Mouse (Mus musculus): Measurements from ENCODE around the gene Gan. TPM values are rescaled to one million over a fixed set of nuclear protein-coding genes. Genes with fewer than 3 reads are reported as not detected.

The Gan gene
- polyA plus RNA-seq, 1 experiment from 2014 or later = 0.60 TPM

GRCm38 (mm10) chr8:117209150-117209549 lies 51.2 kb downstream of the Gan start:
- no peaks in the 10 kb centered on the region for H3K4me1 ChIP-seq (ENCODE audit: insufficient read depth)
- DNase-seq (peak; percentile 31), ATAC-seq (no peak)
- H3K9ac ChIP-seq (replicated peaks) = no peak overlapping the region
- H3K4me2 ChIP-seq (ENCODE audit: low read depth, low read length) = no peak overlapping the region
- H3K4me3 ChIP-seq (ENCODE audit: low read depth, low read length) = no peak overlapping the region
- no peak for TF ChIP-seq CTCF (IDR thresholded peaks at IDR 0.05; ENCODE audit: low read depth)
- TF ChIP-seq EP300 (IDR thresholded peaks at IDR 0.05; ENCODE audit: low read depth) = no peak
- H3K27ac ChIP-seq (ENCODE audit: low read depth) = no peak overlapping the region
- peaks cover 8% of the 10 kb centered on the region for H3K36me3 ChIP-seq (replicated peaks; ENCODE audit: insufficient read depth, low read length)
- 53% methylated on average over 12 of the region's 12 CpGs for WGBS (ENCODE audit: insufficient replicate concordance)
- H3K9me3 ChIP-seq (ENCODE audit: low read length) = no peaks in the 10 kb centered on the region
- no peaks in the 10 kb centered on the region for H3K27me3 ChIP-seq (ENCODE audit: insufficient read depth, low read length)

GRCm38 (mm10) chr8:117212100-117212499 lies 54.2 kb downstream of the Gan start:
- Histone ChIP-seq H3K9ac (replicated peaks) (no peak overlapping the region), H3K9me3 (ENCODE audit: low read length) (no peaks in the 10 kb centered on the region), H3K4me1 (ENCODE audit: insufficient read depth) (no peaks in the 10 kb centered on the region), H3K36me3 (replicated peaks; ENCODE audit: insufficient read depth, low read length) (peaks cover 4% of the 10 kb centered on the region; the same call in 1 of the 2 replicates), H3K4me3 (ENCODE audit: low read depth, low read length) (no peak overlapping the region), H3K27ac (ENCODE audit: low read depth) (no peak overlapping the region), H3K27me3 (ENCODE audit: insufficient read depth, low read length) (no peaks in the 10 kb centered on the region), H3K4me2 (ENCODE audit: low read depth, low read length) (no peak overlapping the region)
- 83% methylated on average over 11 of the region's 11 CpGs for WGBS (ENCODE audit: insufficient replicate concordance)
- no peak for DNase-seq
- no peak for TF ChIP-seq CTCF (IDR thresholded peaks at IDR 0.05; ENCODE audit: low read depth)
- no peak for ATAC-seq

- H3K36me3 ChIP-seq (replicated peaks; ENCODE audit: insufficient read depth, low read length) = peaks cover 2% of the 10 kb centered on the region; the same call in 1 of the 2 replicates
- H3K4me3 ChIP-seq (ENCODE audit: low read depth, low read length) = no peak overlapping the region
- WGBS (ENCODE audit: insufficient replicate concordance) = 80% methylated on average over 2 of the region's 2 CpGs
- H3K4me2 ChIP-seq (ENCODE audit: low read depth, low read length) = no peak overlapping the region
- TF ChIP-seq CTCF (IDR thresholded peaks at IDR 0.05; ENCODE audit: low read depth) = no peak
- no peak for TF ChIP-seq EP300 (IDR thresholded peaks at IDR 0.05; ENCODE audit: low read depth)
- H3K9me3 ChIP-seq (ENCODE audit: low read length) = no peaks in the 10 kb centered on the region
- H3K4me1 ChIP-seq (ENCODE audit: insufficient read depth) = no peaks in the 10 kb centered on the region
- no peak overlapping the region for H3K27ac ChIP-seq (ENCODE audit: low read depth)
- no peaks in the 10 kb centered on the region for H3K27me3 ChIP-seq (ENCODE audit: insufficient read depth, low read length)
- DNase-seq (no peak), ATAC-seq (no peak)
- no peak overlapping the region for H3K9ac ChIP-seq (replicated peaks)
Measured at GRCm38 (mm10) chr8:117217724-117218123, 59.8 kb downstream of the Gan start.

GRCm38 (mm10) chr8:117222396-117222795 lies 64.5 kb downstream of the Gan start:
- H3K36me3 ChIP-seq (replicated peaks; ENCODE audit: insufficient read depth, low read length) = no peaks in the 10 kb centered on the region
- DNase-seq = no peak
- no peak for ATAC-seq
- no peaks in the 10 kb centered on the region for H3K27me3 ChIP-seq (ENCODE audit: insufficient read depth, low read length)
- no peak overlapping the region for H3K9ac ChIP-seq (replicated peaks)
- no peaks in the 10 kb centered on the region for H3K9me3 ChIP-seq (ENCODE audit: low read length)
- no peak overlapping the region for H3K4me2 ChIP-seq (ENCODE audit: low read depth, low read length)
- WGBS (ENCODE audit: insufficient replicate concordance) = 80% methylated on average over 6 of the region's 6 CpGs
- H3K4me3 ChIP-seq (ENCODE audit: low read depth, low read length) = no peak overlapping the region
- H3K4me1 ChIP-seq (ENCODE audit: insufficient read depth) = 0 out of 2 replicates have a peak, but pooled peaks cover 3% of the 10 kb centered on the region
- H3K27ac ChIP-seq (ENCODE audit: low read depth) = no peak overlapping the region
- no peak for TF ChIP-seq EP300 (IDR thresholded peaks at IDR 0.05; ENCODE audit: low read depth)
- no peak for TF ChIP-seq CTCF (IDR thresholded peaks at IDR 0.05; ENCODE audit: low read depth)

- H3K27ac ChIP-seq (ENCODE audit: low read depth) = peak overlapping the region; percentile 41; the same call in 1 of the 2 replicates
- WGBS (ENCODE audit: insufficient replicate concordance) = 6% methylated on average over 9 of the region's 9 CpGs
- H3K4me1 ChIP-seq (ENCODE audit: insufficient read depth) = 0 out of 2 replicates have a peak, but pooled peaks cover 3% of the 10 kb centered on the region
- no peaks in the 10 kb centered on the region for H3K9me3 ChIP-seq (ENCODE audit: low read length)
- H3K9ac ChIP-seq (replicated peaks) = peak overlapping the region; percentile 56
- ATAC-seq (peak; percentile 96), DNase-seq (peak; percentile 91)
- H3K4me3 ChIP-seq (ENCODE audit: low read depth, low read length) = peak overlapping the region; percentile 36
- peak overlapping the region; percentile 70 for H3K4me2 ChIP-seq (ENCODE audit: low read depth, low read length)
- H3K27me3 ChIP-seq (ENCODE audit: insufficient read depth, low read length) = no peaks in the 10 kb centered on the region
- TF ChIP-seq CTCF (IDR thresholded peaks at IDR 0.05; ENCODE audit: low read depth) = peak; percentile 98
- TF ChIP-seq EP300 (IDR thresholded peaks at IDR 0.05; ENCODE audit: low read depth) = peak; percentile 64; the same call in 1 of the 2 replicates
- H3K36me3 ChIP-seq (replicated peaks; ENCODE audit: insufficient read depth, low read length) = no peaks in the 10 kb centered on the region
Measured at GRCm38 (mm10) chr8:117224630-117225029, 66.7 kb downstream of the Gan start.

GRCm38 (mm10) chr8:117226306-117226705 lies 68.4 kb downstream of the Gan start:
- H3K9me3 ChIP-seq (ENCODE audit: low read length) = no peaks in the 10 kb centered on the region
- H3K27me3 ChIP-seq (ENCODE audit: insufficient read depth, low read length) = no peaks in the 10 kb centered on the region
- H3K4me2 ChIP-seq (ENCODE audit: low read depth, low read length) = no peak overlapping the region
- H3K4me3 ChIP-seq (ENCODE audit: low read depth, low read length) = no peak overlapping the region
- TF ChIP-seq CTCF (IDR thresholded peaks at IDR 0.05; ENCODE audit: low read depth) = no peak
- no peak overlapping the region for H3K9ac ChIP-seq (replicated peaks)
- H3K36me3 ChIP-seq (replicated peaks; ENCODE audit: insufficient read depth, low read length) = no peaks in the 10 kb centered on the region
- 0 out of 2 replicates have a peak, but pooled peaks cover 3% of the 10 kb centered on the region for H3K4me1 ChIP-seq (ENCODE audit: insufficient read depth)
- H3K27ac ChIP-seq (ENCODE audit: low read depth) = no peak overlapping the region
- ATAC-seq = no peak
- 82% methylated on average over 12 of the region's 12 CpGs for WGBS (ENCODE audit: insufficient replicate concordance)
- no peak for DNase-seq

GRCm38 (mm10) chr8:117227339-117227738 lies 69.4 kb downstream of the Gan start:
- no peak for ATAC-seq
- no peak for DNase-seq
- Histone ChIP-seq H3K36me3 (replicated peaks; ENCODE audit: insufficient read depth, low read length) (no peaks in the 10 kb centered on the region), H3K27ac (ENCODE audit: low read depth) (no peak overlapping the region), H3K27me3 (ENCODE audit: insufficient read depth, low read length) (no peaks in the 10 kb centered on the region), H3K9me3 (ENCODE audit: low read length) (no peaks in the 10 kb centered on the region), H3K4me1 (ENCODE audit: insufficient read depth) (0 out of 2 replicates have a peak, but pooled peaks cover 3% of the 10 kb centered on the region), H3K4me2 (ENCODE audit: low read depth, low read length) (no peak overlapping the region), H3K4me3 (ENCODE audit: low read depth, low read length) (no peak overlapping the region), H3K9ac (replicated peaks) (no peak overlapping the region)
- no peak for TF ChIP-seq CTCF (IDR thresholded peaks at IDR 0.05; ENCODE audit: low read depth)
- no peak for TF ChIP-seq EP300 (IDR thresholded peaks at IDR 0.05; ENCODE audit: low read depth)
- WGBS (ENCODE audit: insufficient replicate concordance) = 73% methylated on average over 2 of the region's 2 CpGs
